Mouse (Mus musculus) hindbrain, embryonic 11.5 days (tissue): ENCODE measurements around the gene Tmem265. TPM values are rescaled to one million over a fixed set of nuclear protein-coding genes. Genes with fewer than 3 reads are reported as not detected.

Experiments
- ATAC-seq: fragments of 200-750 bp; cut with Nextera tagmentation; 2 replicates; pipeline ENCODE4 v1.8.0; 2017; ENCODE audit warnings: mild to moderate bottlenecking, moderate TSS enrichment, moderate library complexity; ENCODE audit not compliant: low FRiP score
- DNase-seq: peaks from one replicate; pipeline ENCODE4 v3.0.0-alpha.2; 2015; ENCODE audit warnings: low spot score
- H3K27ac ChIP-seq: fragments of 300-500 bp; sonication (generic); 2 replicates; pipeline ENCODE4 v1.5.1; 2014; ENCODE audit warnings: mild to moderate bottlenecking, low read depth, low read length
- H3K27me3 ChIP-seq: fragments of 300-500 bp; sonication (generic); 2 replicates; pipeline ENCODE4 v1.6.1; 2014; ENCODE audit warnings: mild to moderate bottlenecking, low read length, moderate library complexity, mixed read lengths; ENCODE audit not compliant: control insufficient read depth, insufficient read depth
- H3K36me3 ChIP-seq: fragments of 300-500 bp; sonication (generic); 2 replicates; pipeline ENCODE4 v1.6.1; 2014; ENCODE audit warnings: mild to moderate bottlenecking, low read length, moderate library complexity, mixed read lengths; ENCODE audit not compliant: control insufficient read depth, insufficient read depth
- H3K4me1 ChIP-seq: fragments of 300-500 bp; sonication (generic); replicated peaks from 2 replicates; pipeline ENCODE4 v1.6.1; 2014; ENCODE audit warnings: low read length, mixed read lengths; ENCODE audit not compliant: control insufficient read depth, insufficient read depth
- H3K4me2 ChIP-seq: fragments of 300-500 bp; sonication (generic); replicated peaks from 2 replicates; pipeline ENCODE4 v1.6.1; 2014; ENCODE audit warnings: mild to moderate bottlenecking, low read depth, low read length
- H3K4me3 ChIP-seq: fragments of 300-500 bp; sonication (generic); 2 replicates; pipeline ENCODE4 v1.5.1; 2014; ENCODE audit warnings: low read depth, low read length
- H3K9ac ChIP-seq: fragments of 300-500 bp; sonication (generic); 2 replicates; pipeline ENCODE4 v1.6.1; 2014; ENCODE audit warnings: low read depth, low read length
- H3K9me3 ChIP-seq: fragments of 300-500 bp; sonication (generic); 2 replicates; pipeline ENCODE4 v1.6.1; 2016; ENCODE audit warnings: low read length; ENCODE audit not compliant: control insufficient read depth
- WGBS: fragments of 180-500 bp; shearing (Covaris S2); extraction: QIAGEN DNeasy Blood & Tissue Kit; methylation state at CpG from one replicate; pipeline ENCODE4 v1.1.7; 2014; 5-methylcytosine and 5-hydroxymethylcytosine counted together
- polyA plus RNA-seq: library from polyadenylated mRNA; unstranded; fragments of >200 nt; fragmentation: Nextera tagmentation; extraction: Ambion mirVana; gene quantifications from 2 replicates; pipeline ENCODE4 v1.2.1, GENCODE M21; 2014

Tmem265 gene
- polyA plus RNA-seq, 1 experiment from 2014 or later = 7.7 TPM

- Histone ChIP-seq H3K27ac (no peak overlapping the region), H3K27me3 (no peaks in the 10 kb centered on the region), H3K4me2 (no peak overlapping the region), H3K36me3 (peaks cover 11% of the 10 kb centered on the region), H3K9ac (no peak overlapping the region), H3K4me1 (no peaks in the 10 kb centered on the region), H3K4me3 (no peak overlapping the region), H3K9me3 (no peaks in the 10 kb centered on the region)
- no peak for DNase-seq
- 96% methylated on average over 6 of the region's 6 CpGs for WGBS
- no peak for ATAC-seq
Measured at GRCm38 (mm10) chr7:127583260-127583659, 22.1 kb downstream of the Tmem265 start.

- Histone ChIP-seq H3K27me3 (no peaks in the 10 kb centered on the region), H3K27ac (no peak overlapping the region), H3K4me3 (no peak overlapping the region), H3K4me2 (no peak overlapping the region), H3K4me1 (0 out of 2 replicates have a peak, but pooled peaks cover 4% of the 10 kb centered on the region), H3K9ac (no peak overlapping the region), H3K9me3 (no peaks in the 10 kb centered on the region), H3K36me3 (peaks cover 9% of the 10 kb centered on the region; the same call in 1 of the 2 replicates)
- no peak for ATAC-seq
- no peak for DNase-seq
- 90% methylated on average over 7 of the region's 7 CpGs for WGBS
Measured at GRCm38 (mm10) chr7:127585031-127585430, 23.8 kb downstream of the Tmem265 start.

GRCm38 (mm10) chr7:127586149-127586548 is 25.0 kb downstream of the Tmem265 start:
- no peak for ATAC-seq
- Histone ChIP-seq H3K4me3 (no peak overlapping the region), H3K4me2 (no peak overlapping the region), H3K4me1 (0 out of 2 replicates have a peak, but pooled peaks cover 4% of the 10 kb centered on the region), H3K27ac (no peak overlapping the region), H3K36me3 (peaks cover 9% of the 10 kb centered on the region), H3K9ac (no peak overlapping the region), H3K27me3 (no peaks in the 10 kb centered on the region), H3K9me3 (no peaks in the 10 kb centered on the region)
- WGBS = 95% methylated on average over 6 of the region's 6 CpGs
- DNase-seq = no peak

- no peak for ATAC-seq
- Histone ChIP-seq H3K9me3 (no peaks in the 10 kb centered on the region), H3K4me1 (0 out of 2 replicates have a peak, but pooled peaks cover 4% of the 10 kb centered on the region), H3K27me3 (no peaks in the 10 kb centered on the region), H3K4me2 (peak overlapping the region; percentile 79), H3K9ac (peak overlapping the region; percentile 28; the same call in 1 of the 2 replicates), H3K36me3 (peaks cover 16% of the 10 kb centered on the region), H3K4me3 (peak overlapping the region; percentile 89), H3K27ac (peak overlapping the region; percentile 58; the same call in 1 of the 2 replicates)
- DNase-seq = no peak
- WGBS = 77% methylated on average over 5 of the region's 5 CpGs
Measured at GRCm38 (mm10) chr7:127587196-127587595, 26.0 kb downstream of the Tmem265 start.

GRCm38 (mm10) chr7:127588011-127588871 is 27.1 kb downstream of the Tmem265 start, which contains the start of the genes Ccdc189 and Rnf40:
Ccdc189 (minus strand) TSS chr7:127588595.
Rnf40 (plus strand) TSS chr7:127588767.
- Histone ChIP-seq H3K27ac (peak within 1 kb of the TSS; percentile 58), H3K9ac (peak within 1 kb of the TSS; percentile 78), H3K4me2 (peak within 1 kb of the TSS; percentile 79), H3K9me3 (no peaks in the 10 kb centered on the region), H3K4me3 (peak within 1 kb of the TSS; percentile 89), H3K4me1 (0 out of 2 replicates have a peak, but pooled peaks cover 4% of the 10 kb centered on the region), H3K27me3 (no peaks in the 10 kb centered on the region), H3K36me3 (peaks cover 11% of the 10 kb centered on the region)
- ATAC-seq (peak; percentile 99), DNase-seq (peak; percentile 94)
- WGBS = under 1% methylated on average over 50 of the region's 50 CpGs

- ATAC-seq = no peak
- H3K36me3 ChIP-seq = peaks cover 13% of the 10 kb centered on the region
- H3K27ac ChIP-seq = peak overlapping the region; percentile 33; the same call in 1 of the 2 replicates
Measured at GRCm38 (mm10) chr7:127588901-127589300, 27.7 kb downstream of the Tmem265 start.

GRCm38 (mm10) chr7:127589637-127590036 is 28.4 kb downstream of the Tmem265 start:
- Histone ChIP-seq H3K4me3 (peak overlapping the region; percentile 89), H3K36me3 (peaks cover 16% of the 10 kb centered on the region), H3K9me3 (no peaks in the 10 kb centered on the region), H3K9ac (no peak overlapping the region), H3K27me3 (no peaks in the 10 kb centered on the region), H3K4me1 (0 out of 2 replicates have a peak, but pooled peaks cover 4% of the 10 kb centered on the region), H3K4me2 (peak overlapping the region; percentile 74), H3K27ac (no peak overlapping the region)
- no peak for ATAC-seq
- no peak for DNase-seq
- 93% methylated on average over 9 of the region's 9 CpGs for WGBS

More at GRCm38 (mm10) chr7:127588901-127589300, 27.7 kb downstream of the Tmem265 start:
- Histone ChIP-seq H3K9me3 (no peaks in the 10 kb centered on the region), H3K9ac (peak overlapping the region; percentile 78), H3K4me3 (peak overlapping the region; percentile 89), H3K4me2 (peak overlapping the region; percentile 74), H3K4me1 (0 out of 2 replicates have a peak, but pooled peaks cover 4% of the 10 kb centered on the region), H3K27me3 (no peaks in the 10 kb centered on the region)
- peak; percentile 13 for DNase-seq
- 5% methylated on average over 29 of the region's 29 CpGs for WGBS

- H3K27ac ChIP-seq = no peak overlapping the region
- 0 out of 2 replicates have a peak, but pooled peaks cover 4% of the 10 kb centered on the region for H3K4me1 ChIP-seq
- H3K36me3 ChIP-seq = peaks cover 29% of the 10 kb centered on the region
- H3K27me3 ChIP-seq = no peaks in the 10 kb centered on the region
- no peak overlapping the region for H3K9ac ChIP-seq
- no peak for ATAC-seq
- H3K4me2 ChIP-seq = no peak overlapping the region
- 98% methylated on average over 10 of the region's 10 CpGs for WGBS
- H3K4me3 ChIP-seq = no peak overlapping the region
- DNase-seq = no peak
- no peaks in the 10 kb centered on the region for H3K9me3 ChIP-seq
Measured at GRCm38 (mm10) chr7:127591108-127591507, 29.9 kb downstream of the Tmem265 start.
